Mouse (Mus musculus) gastrocnemius, adult 18-20 months (tissue): ENCODE data around the gene Tmem259. TPM values are rescaled to one million over a fixed set of nuclear protein-coding genes. Genes with fewer than 3 reads are reported as not detected.

Experiments used
- DNase-seq: peaks from one replicate; pipeline ENCODE4 v3.0.0; 2021; ENCODE audit warnings: low spot score
- total RNA-seq, 2 experiments: library from RNA; stranded (reverse); gene quantifications; 2 replicates each; pipeline ENCODE4 v1.2.3; 2021

The Tmem259 gene
- total RNA-seq, 2 experiments from 2014 or later = 68.7 to 84.2 TPM

- no peak for DNase-seq
Measured at GRCm38 (mm10) chr10:79968181-79968580, 15.9 kb downstream of the Tmem259 start.

- no peak for DNase-seq
Measured at GRCm38 (mm10) chr10:79966886-79967400, 17.2 kb downstream of the Tmem259 start.

DNA sequence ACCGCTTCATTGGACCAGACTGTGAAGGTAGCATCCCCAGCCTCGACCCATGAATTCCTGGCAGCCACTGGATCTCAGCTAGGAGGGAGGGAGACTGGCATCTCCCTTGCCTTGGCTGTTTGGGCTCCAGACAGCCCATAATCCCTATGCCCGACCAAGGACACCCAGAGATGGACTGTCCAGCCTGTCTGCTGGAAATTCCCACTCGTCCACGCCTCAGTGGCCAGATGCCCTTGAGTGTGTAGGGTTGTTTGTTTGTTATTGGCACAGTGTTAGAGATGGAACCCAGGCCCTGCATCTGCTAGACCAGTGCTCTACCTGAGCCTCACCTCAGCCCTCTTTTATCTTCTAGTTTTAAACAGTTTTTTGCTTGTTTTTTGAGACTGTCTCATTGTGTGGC lies 18.8 kb downstream of the Tmem259 start:
- no peak for DNase-seq

- DNase-seq = no peak
Measured at GRCm38 (mm10) chr10:79964727-79965126, 19.4 kb downstream of the Tmem259 start.

- no peak for DNase-seq
Measured at GRCm38 (mm10) chr10:79960671-79961294, 23.3 kb downstream of the Tmem259 start.

- DNase-seq = peak; percentile 100
Measured at GRCm38 (mm10) chr10:79959847-79960601, 24.1 kb downstream of the Tmem259 start, which contains the start of gene Wdr18. Gene Wdr18 (plus strand): TSS chr10:79960152.

- peak; percentile 58 for DNase-seq
Measured at GRCm38 (mm10) chr10:79959412-79959811, 24.7 kb downstream of the Tmem259 start.

GRCm38 (mm10) chr10:79958140-79958816 lies 25.9 kb downstream of the Tmem259 start:
- DNase-seq = peak; percentile 88

GRCm38 (mm10) chr10:79956643-79957154 lies 27.4 kb downstream of the Tmem259 start:
- DNase-seq = no peak

- no peak for DNase-seq
Measured at GRCm38 (mm10) chr10:79955691-79956090, 28.4 kb downstream of the Tmem259 start.

- DNase-seq = no peak
Measured at GRCm38 (mm10) chr10:79953946-79954345, 30.2 kb downstream of the Tmem259 start.

DNA sequence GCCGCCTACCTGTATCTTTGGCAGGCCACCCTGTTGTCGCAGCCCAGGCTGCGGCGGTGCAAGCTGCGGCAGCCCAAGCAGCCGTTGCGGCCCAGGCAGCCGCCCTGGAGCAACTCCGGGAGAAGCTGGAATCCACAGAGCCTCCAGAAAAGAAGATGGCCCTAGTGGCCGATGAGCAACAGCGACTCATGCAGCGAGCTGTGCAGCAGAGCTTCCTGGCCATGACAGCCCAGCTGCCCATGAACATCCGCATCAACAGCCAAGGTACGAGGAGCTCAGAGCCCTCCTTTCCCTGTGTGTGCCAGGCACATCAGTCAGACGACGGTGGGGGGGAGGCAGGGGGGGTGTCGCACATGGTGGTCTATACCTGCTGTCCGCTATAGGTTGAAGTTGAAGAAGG lies 33.5 kb downstream of the Tmem259 start:
- DNase-seq = no peak

- DNase-seq = no peak
Measured at GRCm38 (mm10) chr10:79949873-79950272, 34.3 kb downstream of the Tmem259 start.

DNA sequence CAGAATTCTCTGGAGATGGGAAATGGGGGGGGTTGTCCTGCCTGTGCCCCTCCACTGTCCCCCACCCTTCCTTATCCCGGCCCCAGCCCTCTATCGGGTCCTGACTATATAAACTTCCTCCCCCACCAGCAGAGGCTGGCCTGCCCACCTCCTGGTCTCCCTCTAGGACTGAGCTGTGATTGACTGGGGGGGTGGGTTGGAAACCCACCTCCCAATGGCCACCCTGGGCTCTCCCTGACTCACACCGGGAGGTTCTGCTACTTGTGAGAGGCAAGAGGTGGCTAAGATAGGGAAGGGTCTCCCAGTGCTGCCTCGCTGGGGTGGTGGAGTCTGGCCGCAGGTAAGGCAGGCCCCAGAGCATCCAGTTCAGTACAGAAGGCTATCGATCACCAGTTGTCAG lies 36.6 kb downstream of the Tmem259 start:
- no peak for DNase-seq

DNA sequence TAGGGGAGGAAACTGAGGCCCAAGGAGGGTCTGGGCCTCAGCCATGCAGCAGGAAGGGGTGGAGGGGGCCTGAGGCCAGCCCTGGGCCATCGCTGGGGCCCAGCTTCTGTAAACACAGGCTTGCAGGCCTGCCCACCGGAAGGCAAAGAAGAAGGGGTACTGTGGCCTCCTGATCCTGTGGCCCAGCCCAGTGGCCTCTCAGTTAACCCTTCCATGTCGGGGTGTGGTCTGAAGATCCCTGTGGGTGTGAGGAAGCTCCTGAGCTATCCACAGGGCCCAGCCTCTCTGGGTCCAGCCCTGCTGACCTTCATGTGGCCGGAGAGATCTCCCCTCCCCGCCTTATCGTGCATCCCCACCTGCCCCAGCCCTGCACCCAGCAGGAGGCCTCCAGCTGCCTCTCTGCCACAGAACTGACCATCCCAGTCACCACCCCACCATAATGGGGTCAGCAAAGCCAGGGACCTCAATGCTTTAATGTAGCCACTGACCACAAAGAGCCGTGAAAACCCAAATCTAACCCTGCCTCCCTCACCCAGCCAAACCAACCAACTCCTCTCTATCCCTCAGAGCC lies 37.3 kb downstream of the Tmem259 start:
- no peak for DNase-seq

GRCm38 (mm10) chr10:79945507-79946234 lies 38.5 kb downstream of the Tmem259 start:
- no peak for DNase-seq

- DNase-seq = no peak
Measured at GRCm38 (mm10) chr10:79943471-79943901, 40.6 kb downstream of the Tmem259 start.

- no peak for DNase-seq
Measured at GRCm38 (mm10) chr10:79942988-79943387, 41.1 kb downstream of the Tmem259 start.

DNA sequence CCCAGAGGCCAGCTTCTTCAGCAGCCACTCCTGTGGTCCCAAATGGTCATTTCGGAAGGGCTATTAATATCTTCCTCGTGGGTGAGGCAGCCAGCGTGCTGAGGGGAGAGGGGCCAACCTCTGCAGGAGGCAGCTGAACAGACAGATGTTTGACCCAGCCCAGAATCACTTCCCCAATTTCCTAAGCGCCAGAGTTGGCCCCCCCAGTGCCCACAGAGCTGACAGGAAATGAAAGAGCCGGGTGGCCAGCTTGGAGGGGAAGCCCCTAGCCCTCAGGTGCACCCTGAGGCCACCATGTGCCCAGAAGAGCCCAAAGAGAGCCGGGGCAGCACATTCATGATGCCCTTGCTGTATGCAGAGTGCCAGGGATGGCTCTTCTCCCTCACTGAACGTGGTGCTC lies 43.4 kb downstream of the Tmem259 start:
- DNase-seq = no peak

GRCm38 (mm10) chr10:79937775-79938526 lies 46.2 kb downstream of the Tmem259 start:
- DNase-seq = no peak
